Mouse (Mus musculus) cortical plate, adult 2 months (tissue): ENCODE results near the gene Ccdc30.

Source experiments
- CTCF ChIP-seq: fragments of 200-500 bp; IDR thresholded peaks from 2 replicates; pipeline ENCODE4 v1.5.1; 2011; ENCODE audit warnings: mild to moderate bottlenecking, control low read depth, low read length; ENCODE audit not compliant: insufficient read depth; ENCODE audit errors: extremely low read depth
- POLR2A ChIP-seq: fragments of 200-500 bp; IDR thresholded peaks from 2 replicates; pipeline ENCODE4 v1.6.1; 2011; ENCODE audit warnings: mild to moderate bottlenecking, low read length, control low read depth; ENCODE audit not compliant: insufficient read depth; ENCODE audit errors: extremely low read depth

DNA sequence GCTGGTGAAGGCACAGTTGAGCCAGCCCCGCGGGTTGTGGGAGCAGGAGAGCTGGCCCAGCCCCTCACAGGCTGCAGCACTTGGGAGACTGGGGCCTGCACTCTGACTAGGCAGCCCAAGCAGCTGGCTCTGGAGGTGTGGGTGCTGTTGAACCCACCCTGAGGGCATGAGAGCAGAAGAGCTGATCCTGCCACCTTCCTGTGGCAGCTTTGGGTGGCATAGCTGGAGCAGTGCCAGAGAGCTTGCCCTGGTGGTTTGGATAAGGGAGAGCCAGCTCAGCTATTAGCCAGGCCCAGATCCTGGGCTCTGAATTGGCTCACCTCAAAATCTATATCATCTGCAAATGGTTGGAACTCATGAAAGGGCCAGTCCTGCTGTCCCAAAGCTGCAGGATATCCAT is 12.4 kb upstream of the Ccdc30 start:
- no peak for TF ChIP-seq CTCF
- TF ChIP-seq POLR2A, result no peak
